Mouse (Mus musculus) adrenal gland, adult 18-20 months (tissue): ENCODE results near the gene Tfap2b. TPM values are rescaled to one million over a fixed set of nuclear protein-coding genes. Genes with fewer than 3 reads are reported as not detected.

Experiments used
- DNase-seq, 2 experiments: peaks; one replicate each; pipeline ENCODE4 v3.0.0; 2021 to 2022; ENCODE audit warnings: low spot score in 2 of 2
- long read RNA-seq, 2 experiments: library from polyadenylated mRNA; stranded (forward); transcript quantifications; one replicate each; pipeline ENCODE4 v2.0.0; 2021
- total RNA-seq, 2 experiments: library from RNA; stranded (reverse); gene quantifications; 1 replicate in 1 of 2; 2 replicates in 1 of 2; pipeline ENCODE4 v1.2.3; 2021

Gene Tfap2b
- 1 to 10 TPM; 8.5 to 8.6 TPM for total RNA-seq
- long read RNA-seq, experiment 1 = 0 reads
- long read RNA-seq, experiment 2, full-length matches to known transcripts = 7 of 14 reads
- long read RNA-seq, experiment 2, partial matches to known transcripts = 3 of 14 reads
- long read RNA-seq, experiment 2, other reads (novel, unspliced or antisense) = 4 of 14 reads

DNA sequence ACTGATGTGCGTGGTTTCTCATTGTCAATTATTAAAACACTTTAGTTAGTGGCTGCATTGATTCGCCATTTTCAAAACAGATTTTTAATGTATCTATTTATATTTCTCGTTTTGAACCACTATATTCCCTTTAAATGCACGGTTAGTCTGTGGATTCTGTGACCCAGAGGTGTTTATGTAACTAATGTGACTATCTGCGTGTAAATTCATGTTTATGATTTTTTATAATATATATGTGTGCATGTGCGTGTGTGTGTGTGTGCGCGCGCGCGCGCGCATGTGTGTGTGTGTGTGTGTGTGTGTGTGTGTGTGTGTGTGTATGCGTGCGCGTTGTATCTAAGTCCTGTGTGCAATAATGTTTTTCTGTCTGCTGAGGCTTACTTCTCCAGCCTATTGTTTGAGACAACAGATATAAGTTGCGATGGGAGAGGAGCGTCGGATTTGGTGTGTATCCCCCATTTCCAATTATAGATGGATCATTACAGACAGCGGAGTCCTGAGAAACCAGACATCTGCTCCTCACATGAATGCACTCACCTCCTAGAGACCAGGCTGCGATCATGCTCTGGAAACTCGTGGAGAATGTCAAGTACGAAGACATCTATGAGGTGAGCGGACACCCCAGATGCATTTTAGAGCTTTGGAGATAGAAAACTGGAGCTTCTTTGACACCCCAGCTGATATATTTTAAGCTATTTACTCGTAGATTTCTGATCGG lies at the start of gene Tfap2b:
Gene Tfap2b (plus strand): TSS at position 274 of the 718 bp plus-strand sequence.
- DNase-seq = no peak

GRCm38 (mm10) chr1:19178742-19179397 lies 29.8 kb upstream of the Tfap2b start:
- DNase-seq = no peak

- peak; percentile 39 to 44 for DNase-seq
These were observed 3.1 kb upstream of the Tfap2b start for GRCm38 (mm10) chr1:19205649-19206048.

DNA sequence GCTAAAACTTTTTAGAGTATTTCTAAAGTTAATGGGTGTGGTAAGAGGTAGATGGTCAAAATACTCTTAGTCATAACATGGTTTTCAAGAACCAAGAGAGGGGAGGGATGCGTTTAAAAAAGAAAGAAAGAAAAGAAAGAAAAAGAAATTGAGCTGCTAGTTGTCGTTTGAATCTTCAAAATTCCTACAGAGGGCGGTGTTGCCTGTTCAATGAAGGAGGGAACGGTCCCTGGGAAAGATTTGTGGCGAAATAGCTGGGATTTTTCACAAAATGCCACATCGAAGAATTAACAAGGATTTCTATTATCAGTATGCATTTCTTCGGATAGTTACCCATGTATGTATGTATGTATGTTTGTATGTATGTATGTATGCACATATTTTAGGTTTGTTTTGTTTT lies 2.5 kb upstream of the Tfap2b start:
- no peak for DNase-seq

GRCm38 (mm10) chr1:19207611-19208010 lies 1.1 kb upstream of the Tfap2b start:
- no peak for DNase-seq

- DNase-seq = no peak
These were observed 638 bp downstream of the Tfap2b start for GRCm38 (mm10) chr1:19209359-19209745.

GRCm38 (mm10) chr1:19209776-19210175 lies 1.1 kb downstream of the Tfap2b start:
- DNase-seq = no peak

GRCm38 (mm10) chr1:19210215-19211032 lies 1.7 kb downstream of the Tfap2b start:
- no peak for DNase-seq

DNA sequence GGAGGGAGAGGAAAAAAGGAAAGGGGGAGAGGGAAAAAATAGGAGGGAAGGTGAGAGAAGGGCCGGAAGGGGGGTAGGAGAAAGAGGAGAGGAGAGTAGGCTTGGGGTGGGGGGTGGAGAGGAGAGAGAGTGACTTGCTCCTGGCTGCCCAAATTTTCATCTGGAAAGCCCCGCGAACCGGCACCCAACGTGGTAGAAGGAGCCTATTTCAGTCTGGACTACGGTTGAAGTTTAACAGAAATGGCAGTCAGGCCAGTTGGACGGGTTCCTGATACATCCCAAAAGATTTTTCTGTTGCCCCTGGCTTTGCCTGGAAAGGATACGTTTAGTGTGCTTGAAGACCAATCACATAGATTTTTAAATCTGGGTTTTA lies 2.3 kb downstream of the Tfap2b start:
- no peak for DNase-seq

- DNase-seq = no peak
These were observed 2.9 kb downstream of the Tfap2b start for GRCm38 (mm10) chr1:19211546-19212154.

DNA sequence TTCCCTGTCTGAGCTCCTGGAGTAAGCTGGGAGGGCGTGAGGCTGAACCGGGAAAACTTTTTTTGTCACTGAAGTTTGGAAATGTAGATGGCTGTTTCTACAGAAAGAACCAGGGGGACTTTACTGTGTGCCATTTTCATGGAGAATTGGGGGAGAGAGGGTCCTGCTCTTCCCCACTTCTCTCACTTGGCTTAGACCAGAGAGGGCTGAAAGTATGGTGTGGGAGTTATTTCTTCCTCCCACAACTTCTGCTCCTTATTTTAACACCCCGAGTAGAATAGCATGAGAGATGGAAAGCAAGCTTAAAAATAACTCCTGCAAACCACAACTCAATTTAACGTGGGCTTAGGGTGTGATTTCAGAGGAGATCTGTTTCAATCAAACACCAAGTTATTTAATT lies 4.0 kb downstream of the Tfap2b start:
- DNase-seq = no peak

DNA sequence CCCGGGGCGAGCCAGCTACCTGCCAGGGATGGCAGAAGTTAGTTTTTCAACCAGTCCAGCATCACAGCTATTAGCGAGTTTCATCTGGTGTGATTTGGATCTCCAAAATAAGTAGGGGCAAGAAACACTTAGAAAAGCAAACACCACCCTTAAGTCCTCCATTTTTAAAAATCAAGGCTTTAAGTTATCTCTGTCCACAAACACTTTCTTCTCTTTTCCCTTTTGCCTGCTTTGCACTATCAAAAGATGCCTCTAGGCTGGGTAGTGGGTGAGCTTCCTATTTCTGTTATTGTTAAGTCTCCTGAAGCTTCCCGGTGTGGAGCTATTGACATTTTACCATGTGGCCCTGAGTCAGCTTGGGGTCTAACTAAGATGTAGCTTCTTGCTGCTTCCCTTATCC lies 4.5 kb downstream of the Tfap2b start:
- no peak for DNase-seq

DNA sequence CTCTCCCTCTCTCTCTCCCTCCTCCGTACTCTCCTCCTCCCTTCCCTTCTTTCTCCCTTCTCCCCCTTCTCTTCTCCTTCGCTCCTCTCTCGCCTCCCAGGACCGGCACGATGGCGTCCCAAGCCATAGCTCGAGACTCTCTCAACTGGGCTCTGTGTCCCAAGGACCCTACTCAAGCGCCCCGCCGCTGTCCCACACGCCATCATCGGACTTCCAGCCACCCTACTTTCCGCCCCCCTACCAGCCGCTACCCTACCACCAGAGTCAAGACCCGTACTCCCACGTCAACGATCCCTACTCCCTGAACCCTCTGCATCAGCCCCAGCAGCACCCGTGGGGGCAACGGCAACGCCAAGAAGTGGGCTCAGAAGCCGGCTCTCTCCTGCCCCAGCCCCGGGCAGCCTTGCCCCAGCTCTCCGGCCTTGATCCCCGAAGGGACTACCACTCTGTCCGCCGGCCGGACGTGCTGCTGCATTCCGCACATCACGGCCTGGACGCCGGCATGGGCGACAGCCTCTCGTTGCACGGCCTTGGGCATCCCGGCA lies 5.2 kb downstream of the Tfap2b start:
- no peak for DNase-seq

- no peak for DNase-seq
These were observed 8.7 kb downstream of the Tfap2b start for GRCm38 (mm10) chr1:19217391-19217790.

GRCm38 (mm10) chr1:19218221-19218620 lies 9.5 kb downstream of the Tfap2b start:
- no peak for DNase-seq

DNA sequence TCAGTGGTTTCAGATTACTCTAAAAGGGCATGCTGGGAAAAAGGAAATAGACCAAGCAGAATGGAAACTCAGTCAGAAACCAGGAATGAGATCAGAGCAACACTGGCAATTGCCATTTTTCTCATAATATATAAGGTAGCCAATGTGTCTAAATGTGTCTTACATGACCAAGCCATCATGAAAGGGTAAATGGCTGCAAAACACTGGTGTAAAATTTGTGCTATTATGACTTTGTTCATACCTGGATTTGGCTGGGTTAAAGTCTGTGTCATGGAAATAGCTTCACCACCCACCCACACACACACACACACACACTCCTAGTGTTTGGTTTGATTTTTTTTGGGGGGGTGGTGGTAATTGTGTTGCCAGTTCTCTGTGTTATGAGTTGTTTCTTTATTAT lies 10.7 kb downstream of the Tfap2b start:
- DNase-seq = no peak

DNA sequence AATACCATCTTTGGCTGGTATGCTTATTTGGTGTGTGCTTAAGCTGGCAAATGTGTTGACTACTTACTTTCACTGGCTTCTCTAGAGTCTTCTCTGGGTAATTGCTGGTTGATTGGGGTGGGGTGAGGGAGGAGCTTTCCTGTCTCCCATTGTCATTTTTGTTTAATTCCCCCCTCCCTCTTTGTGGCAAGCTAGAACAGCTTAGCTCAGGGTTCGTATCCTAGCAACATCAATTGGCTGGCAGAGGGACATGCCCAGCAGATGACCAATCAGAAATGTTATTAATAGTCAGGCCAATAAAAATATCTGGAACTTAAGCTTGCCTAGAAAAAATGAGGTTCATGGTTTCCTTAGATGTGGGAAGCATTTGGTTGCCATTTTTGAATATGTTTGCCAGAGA lies 11.8 kb downstream of the Tfap2b start:
- DNase-seq = no peak

DNA sequence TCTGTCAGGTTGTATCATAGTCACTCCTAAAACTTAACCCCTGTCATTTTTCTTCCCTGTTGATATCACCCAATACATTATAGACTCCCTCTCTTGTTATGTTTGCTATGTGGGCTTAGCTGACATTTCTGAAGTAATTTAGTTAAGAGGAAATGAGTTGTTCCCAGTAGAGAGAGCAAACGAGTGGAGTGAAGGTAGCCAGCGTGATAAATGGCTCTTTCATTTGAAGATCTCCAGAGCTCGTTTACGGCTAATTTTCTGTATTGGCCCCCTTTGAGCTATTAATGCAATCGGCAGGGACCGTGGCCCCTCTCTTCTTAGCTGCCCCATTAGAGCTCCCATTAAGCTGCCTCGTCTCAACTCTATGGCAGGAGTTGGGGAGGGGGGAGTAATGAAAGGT lies 12.9 kb downstream of the Tfap2b start:
- no peak for DNase-seq

GRCm38 (mm10) chr1:19226699-19227098 lies 18.0 kb downstream of the Tfap2b start:
- no peak for DNase-seq

- DNase-seq = no peak
These were observed 22.3 kb downstream of the Tfap2b start for GRCm38 (mm10) chr1:19230926-19231573.
